Mouse (Mus musculus) kidney, embryonic 14.5 days (tissue): ENCODE data around the gene Zbtb43. TPM values are rescaled to one million over a fixed set of nuclear protein-coding genes. Genes with fewer than 3 reads are reported as not detected.
A peak's percentile ranks its signal among the peaks of the same experiment; 100 is the strongest.

Experiments used
- ATAC-seq: fragments of 200-750 bp; cut with Nextera tagmentation; 2 replicates; pipeline ENCODE4 v1.8.0; 2017; ENCODE audit warnings: moderate number of reproducible peaks, mild to moderate bottlenecking, moderate TSS enrichment, moderate library complexity; ENCODE audit not compliant: low FRiP score, low TSS enrichment
- H3K27ac ChIP-seq: fragments of 300-500 bp; sonication (generic); 2 replicates; pipeline ENCODE4 v1.5.1; 2014; ENCODE audit warnings: low read depth, mild to moderate bottlenecking, low read length, moderate library complexity, mixed read lengths
- H3K27me3 ChIP-seq: fragments of 300-500 bp; sonication (generic); 2 replicates; pipeline ENCODE4 v1.6.1; 2014; ENCODE audit warnings: mild to moderate bottlenecking, low read length; ENCODE audit not compliant: control insufficient read depth, insufficient read depth
- H3K36me3 ChIP-seq: fragments of 300-500 bp; sonication (generic); 2 replicates; pipeline ENCODE4 v1.6.1; 2014; ENCODE audit warnings: low read length, mixed read lengths; ENCODE audit not compliant: control insufficient read depth, insufficient read depth
- H3K4me1 ChIP-seq: fragments of 300-500 bp; sonication (generic); 2 replicates; pipeline ENCODE4 v1.6.1; 2014; ENCODE audit warnings: low read length, mixed read lengths; ENCODE audit not compliant: control insufficient read depth, insufficient read depth
- H3K4me2 ChIP-seq: fragments of 300-500 bp; sonication (generic); replicated peaks from 2 replicates; pipeline ENCODE4 v1.6.1; 2014; ENCODE audit warnings: low read depth, mild to moderate bottlenecking, low read length
- H3K4me3 ChIP-seq: fragments of 300-500 bp; sonication (generic); 2 replicates; pipeline ENCODE4 v1.5.1; 2014; ENCODE audit warnings: mild to moderate bottlenecking, low read length
- H3K9ac ChIP-seq: fragments of 300-500 bp; sonication (generic); 2 replicates; pipeline ENCODE4 v1.6.1; 2014; ENCODE audit warnings: low read depth, mild to moderate bottlenecking, low read length, moderate library complexity
- H3K9me3 ChIP-seq: fragments of 300-500 bp; sonication (generic); 2 replicates; pipeline ENCODE4 v1.6.1; 2016; ENCODE audit warnings: low read length; ENCODE audit not compliant: control insufficient read depth
- WGBS: fragments of 180-500 bp; shearing (Covaris S2); extraction: QIAGEN DNeasy Blood & Tissue Kit; methylation state at CpG from one replicate; pipeline ENCODE4 v1.1.7; 2014; 5-methylcytosine and 5-hydroxymethylcytosine counted together
- polyA plus RNA-seq: library from polyadenylated mRNA; unstranded; fragments of >200 nt; fragmentation: Nextera tagmentation; extraction: Ambion mirVana; gene quantifications from 2 replicates; pipeline ENCODE4 v1.2.1, GENCODE M21; 2014

Gene Zbtb43
- polyA plus RNA-seq, 1 experiment from 2014 or later: 25.5 TPM

DNA sequence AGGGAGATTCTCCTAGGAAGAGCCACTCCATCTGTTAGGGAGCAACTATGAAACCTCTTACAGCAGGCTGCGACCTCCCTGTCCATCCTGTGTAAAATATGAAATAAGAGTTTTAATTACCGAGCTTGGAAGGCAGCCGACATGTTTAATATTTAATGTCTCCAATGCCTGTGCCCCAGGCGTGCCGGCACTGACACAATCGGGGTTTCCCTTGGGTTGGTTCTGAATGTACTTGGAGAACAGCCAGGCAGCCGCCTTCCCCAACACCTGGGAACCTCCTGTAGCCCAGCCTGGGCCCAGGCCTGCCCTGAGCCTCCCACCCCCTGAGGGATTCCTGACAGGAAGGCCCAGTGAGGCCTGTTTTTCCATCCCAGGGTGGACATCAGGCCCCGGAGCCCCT lies 19.0 kb upstream of the Zbtb43 start:
- Histone ChIP-seq H3K27ac (no peak overlapping the region), H3K27me3 (no peaks in the 10 kb centered on the region), H3K9ac (peak overlapping the region; percentile 19; the same call in 1 of the 2 replicates), H3K9me3 (no peaks in the 10 kb centered on the region), H3K36me3 (no peaks in the 10 kb centered on the region), H3K4me3 (no peak overlapping the region), H3K4me1 (no peaks in the 10 kb centered on the region), H3K4me2 (no peak overlapping the region)
- no peak for ATAC-seq
- 78% methylated on average over 8 of the region's 8 CpGs for WGBS

GRCm38 (mm10) chr2:33486866-33487265 lies 18.5 kb upstream of the Zbtb43 start:
- Histone ChIP-seq H3K9ac (no peak overlapping the region), H3K9me3 (no peaks in the 10 kb centered on the region), H3K36me3 (no peaks in the 10 kb centered on the region), H3K4me2 (no peak overlapping the region), H3K27ac (no peak overlapping the region), H3K27me3 (no peaks in the 10 kb centered on the region), H3K4me3 (no peak overlapping the region), H3K4me1 (no peaks in the 10 kb centered on the region)
- WGBS: 7% methylated on average over 9 of the region's 9 CpGs
- no peak for ATAC-seq

- H3K9me3 ChIP-seq: no peaks in the 10 kb centered on the region
- H3K27me3 ChIP-seq: no peaks in the 10 kb centered on the region
- H3K9ac ChIP-seq: no peak overlapping the region
- no peaks in the 10 kb centered on the region for H3K36me3 ChIP-seq
- H3K4me2 ChIP-seq: no peak overlapping the region
- no peak for ATAC-seq
- H3K27ac ChIP-seq: no peak overlapping the region
- H3K4me3 ChIP-seq: no peak overlapping the region
- 90% methylated on average over 10 of the region's 10 CpGs for WGBS
- no peaks in the 10 kb centered on the region for H3K4me1 ChIP-seq
Observed at GRCm38 (mm10) chr2:33477961-33478755, 9.8 kb upstream of the Zbtb43 start.

DNA sequence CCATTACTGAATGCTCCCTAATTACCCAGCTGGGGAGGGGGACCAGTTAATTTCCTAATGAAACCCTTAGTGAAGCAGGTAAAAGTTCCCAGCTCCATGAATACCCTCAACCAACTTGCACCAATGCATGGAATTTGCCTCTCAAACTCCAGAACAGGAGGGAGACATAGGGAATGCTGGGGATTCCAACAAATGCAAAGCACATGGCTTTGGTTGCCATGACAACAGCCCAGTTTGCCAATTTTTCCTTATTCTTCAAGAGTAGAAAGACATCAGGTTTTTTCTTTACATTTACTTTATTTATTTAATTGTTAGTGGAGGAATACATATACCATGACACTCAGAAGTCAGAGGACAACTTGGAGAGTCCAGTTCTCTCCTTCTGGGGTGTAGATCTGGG lies 7.6 kb upstream of the Zbtb43 start:
- H3K4me2 ChIP-seq: no peak overlapping the region
- no peaks in the 10 kb centered on the region for H3K9me3 ChIP-seq
- no peak overlapping the region for H3K4me3 ChIP-seq
- no peak overlapping the region for H3K27ac ChIP-seq
- H3K27me3 ChIP-seq: no peaks in the 10 kb centered on the region
- H3K36me3 ChIP-seq: no peaks in the 10 kb centered on the region
- no peak overlapping the region for H3K9ac ChIP-seq
- H3K4me1 ChIP-seq: no peaks in the 10 kb centered on the region
- ATAC-seq: no peak

DNA sequence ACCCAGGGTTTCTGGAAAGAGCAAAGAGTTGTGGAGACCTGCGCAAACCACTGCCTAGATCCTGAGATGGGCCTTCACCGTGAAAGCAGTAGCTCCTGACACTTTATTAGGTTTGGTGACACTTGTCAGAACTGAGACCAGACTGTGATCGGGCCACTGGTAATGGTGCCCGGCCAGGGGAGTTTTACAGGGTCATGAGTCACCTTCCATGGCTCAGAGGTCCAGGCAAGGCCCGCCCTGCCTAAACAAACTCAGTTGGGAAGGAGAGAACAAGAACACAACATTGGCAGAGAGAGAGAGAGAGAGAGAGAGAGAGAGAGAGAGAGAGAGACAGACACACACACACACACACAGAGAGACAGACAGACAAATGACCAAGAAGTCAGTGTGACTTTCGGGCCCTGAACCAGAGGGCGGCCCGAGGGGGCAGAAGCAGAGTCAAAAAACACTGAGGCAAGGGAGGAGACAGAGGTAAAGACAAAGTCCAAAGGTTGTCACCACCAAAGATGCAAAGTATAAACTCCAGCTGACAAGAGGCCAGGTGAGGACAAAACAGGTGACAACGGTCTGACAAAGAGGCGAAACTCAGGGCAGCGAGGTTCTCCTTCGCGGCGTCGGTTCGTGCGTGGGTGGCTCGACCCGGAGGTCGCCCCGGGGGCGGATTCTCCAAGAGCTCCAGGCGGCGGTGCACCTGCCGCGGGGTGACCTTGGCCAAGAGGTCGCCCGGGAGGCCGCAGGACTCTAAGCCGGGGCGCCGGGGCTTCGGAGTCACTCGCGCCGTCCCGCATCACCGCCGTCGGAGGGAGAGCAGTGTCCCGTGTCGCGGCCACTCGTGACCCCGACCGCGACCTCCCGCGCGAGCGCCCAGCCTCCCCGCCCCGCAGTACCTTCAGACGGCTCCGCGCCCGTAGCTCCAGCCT lies 553 bp downstream of the Zbtb43 start:
- H3K27ac ChIP-seq: peak overlapping the region; percentile 65
- ATAC-seq: 0 out of 2 replicates have a peak, but pooled peaks have one; percentile 3
- H3K4me2 ChIP-seq: peak overlapping the region; percentile 79
- H3K4me1 ChIP-seq: peaks cover 15% of the 10 kb centered on the region
- no peaks in the 10 kb centered on the region for H3K9me3 ChIP-seq
- H3K36me3 ChIP-seq: peaks cover 13% of the 10 kb centered on the region; the same call in 1 of the 2 replicates
- H3K9ac ChIP-seq: peak overlapping the region; percentile 88
- H3K4me3 ChIP-seq: peak overlapping the region; percentile 94
- WGBS: 4% methylated on average over 57 of the region's 57 CpGs
- no peaks in the 10 kb centered on the region for H3K27me3 ChIP-seq

DNA sequence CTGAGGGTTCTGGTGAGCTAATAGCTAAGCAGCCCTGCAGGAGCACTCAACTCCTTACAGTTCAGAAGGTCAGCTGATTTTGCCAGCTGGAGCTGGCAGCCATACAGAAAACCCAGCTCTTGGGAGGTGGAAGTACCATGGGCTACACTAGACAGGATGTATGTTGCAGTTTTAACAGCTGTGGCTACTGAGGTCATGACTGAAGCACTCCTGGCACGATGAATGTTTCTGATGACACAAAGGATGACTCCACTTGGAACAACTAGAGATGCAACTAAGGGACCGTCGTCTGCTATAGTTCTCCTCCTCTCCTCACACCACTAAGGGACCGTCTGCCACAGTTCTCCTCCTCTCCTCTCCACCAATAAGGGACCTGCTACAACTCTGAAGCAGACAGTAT lies 2.4 kb downstream of the Zbtb43 start:
- no peak overlapping the region; the same call in 1 of the 2 replicates for H3K9ac ChIP-seq
- no peaks in the 10 kb centered on the region for H3K27me3 ChIP-seq
- H3K27ac ChIP-seq: no peak overlapping the region
- ATAC-seq: no peak
- no peak overlapping the region for H3K4me2 ChIP-seq
- no peak overlapping the region for H3K4me3 ChIP-seq
- 64% methylated on average over 4 of the region's 4 CpGs for WGBS
- peaks cover 15% of the 10 kb centered on the region for H3K4me1 ChIP-seq
- no peaks in the 10 kb centered on the region for H3K9me3 ChIP-seq
- H3K36me3 ChIP-seq: peaks cover 31% of the 10 kb centered on the region; the same call in 1 of the 2 replicates

- no peak for ATAC-seq
- H3K27ac ChIP-seq: no peak overlapping the region
- no peaks in the 10 kb centered on the region for H3K27me3 ChIP-seq
- peaks cover 15% of the 10 kb centered on the region for H3K4me1 ChIP-seq
- no peak overlapping the region for H3K4me3 ChIP-seq
- WGBS: 69% methylated on average over 5 of the region's 5 CpGs
- no peak overlapping the region for H3K4me2 ChIP-seq
- no peaks in the 10 kb centered on the region for H3K9me3 ChIP-seq
- H3K36me3 ChIP-seq: peaks cover 36% of the 10 kb centered on the region; the same call in 1 of the 2 replicates
- no peak overlapping the region for H3K9ac ChIP-seq
Observed at GRCm38 (mm10) chr2:33465215-33465614, 3.1 kb downstream of the Zbtb43 start.

- no peak for ATAC-seq
- Histone ChIP-seq H3K9ac (no peak overlapping the region), H3K4me3 (no peak overlapping the region), H3K36me3 (peaks cover 44% of the 10 kb centered on the region; the same call in 1 of the 2 replicates), H3K9me3 (no peaks in the 10 kb centered on the region), H3K4me2 (no peak overlapping the region), H3K4me1 (peaks cover 7% of the 10 kb centered on the region), H3K27me3 (no peaks in the 10 kb centered on the region), H3K27ac (no peak overlapping the region)
- 91% methylated on average over 7 of the region's 7 CpGs for WGBS
Observed at GRCm38 (mm10) chr2:33462066-33462465, 6.3 kb downstream of the Zbtb43 start.
